Mouse (Mus musculus) forebrain, embryonic 13.5 days (tissue): ENCODE measurements around the gene Dglucy. TPM values are rescaled to one million over a fixed set of nuclear protein-coding genes. Genes with fewer than 3 reads are reported as not detected.
A peak's percentile ranks its signal among the peaks of the same experiment; 100 is the strongest.

Source experiments
- ATAC-seq: fragments of 200-750 bp; cut with Nextera tagmentation; 2 replicates; pipeline ENCODE4 v1.8.0; 2017
- H3K27ac ChIP-seq: fragments of 300-500 bp; sonication (generic); 2 replicates; pipeline ENCODE4 v1.5.1; 2015; ENCODE audit warnings: inconsistent platforms, mild to moderate bottlenecking, moderate library complexity
- H3K27me3 ChIP-seq: fragments of 300-500 bp; sonication (generic); 2 replicates; pipeline ENCODE4 v1.6.1; 2015; ENCODE audit warnings: mild to moderate bottlenecking, inconsistent platforms
- H3K36me3 ChIP-seq: fragments of 300-500 bp; sonication (generic); 2 replicates; pipeline ENCODE4 v1.6.1; 2015; ENCODE audit warnings: mild to moderate bottlenecking, inconsistent platforms; ENCODE audit not compliant: poor library complexity, severe bottlenecking
- H3K4me1 ChIP-seq: fragments of 300-500 bp; sonication (generic); 2 replicates; pipeline ENCODE4 v1.6.1; 2015; ENCODE audit warnings: inconsistent platforms
- H3K4me2 ChIP-seq: fragments of 300-500 bp; sonication (generic); 2 replicates; pipeline ENCODE4 v1.6.1; 2015; ENCODE audit warnings: inconsistent platforms, mild to moderate bottlenecking, moderate library complexity
- H3K4me3 ChIP-seq: fragments of 300-500 bp; sonication (generic); 2 replicates; pipeline ENCODE4 v1.5.1; 2015; ENCODE audit warnings: mild to moderate bottlenecking, inconsistent platforms
- H3K9ac ChIP-seq: fragments of 300-500 bp; sonication (generic); 2 replicates; pipeline ENCODE4 v1.6.1; 2015; ENCODE audit warnings: mild to moderate bottlenecking, inconsistent platforms
- H3K9me3 ChIP-seq: fragments of 300-500 bp; sonication (generic); replicated peaks from 2 replicates; pipeline ENCODE4 v1.6.1; 2016; ENCODE audit warnings: inconsistent platforms
- WGBS: fragments of 180-500 bp; shearing (Covaris S2); methylation state at CpG from one replicate; pipeline ENCODE4 v1.1.7; 2015; 5-methylcytosine and 5-hydroxymethylcytosine counted together
- polyA plus RNA-seq: library from polyadenylated mRNA; unstranded; fragments of >200 nt; fragmentation: Nextera tagmentation; extraction: Ambion mirVana; gene quantifications from 2 replicates; pipeline ENCODE4 v1.2.1, GENCODE M21; 2015

Gene Dglucy
- 1.9 and 2.0 TPM in 2 replicates for polyA plus RNA-seq

DNA sequence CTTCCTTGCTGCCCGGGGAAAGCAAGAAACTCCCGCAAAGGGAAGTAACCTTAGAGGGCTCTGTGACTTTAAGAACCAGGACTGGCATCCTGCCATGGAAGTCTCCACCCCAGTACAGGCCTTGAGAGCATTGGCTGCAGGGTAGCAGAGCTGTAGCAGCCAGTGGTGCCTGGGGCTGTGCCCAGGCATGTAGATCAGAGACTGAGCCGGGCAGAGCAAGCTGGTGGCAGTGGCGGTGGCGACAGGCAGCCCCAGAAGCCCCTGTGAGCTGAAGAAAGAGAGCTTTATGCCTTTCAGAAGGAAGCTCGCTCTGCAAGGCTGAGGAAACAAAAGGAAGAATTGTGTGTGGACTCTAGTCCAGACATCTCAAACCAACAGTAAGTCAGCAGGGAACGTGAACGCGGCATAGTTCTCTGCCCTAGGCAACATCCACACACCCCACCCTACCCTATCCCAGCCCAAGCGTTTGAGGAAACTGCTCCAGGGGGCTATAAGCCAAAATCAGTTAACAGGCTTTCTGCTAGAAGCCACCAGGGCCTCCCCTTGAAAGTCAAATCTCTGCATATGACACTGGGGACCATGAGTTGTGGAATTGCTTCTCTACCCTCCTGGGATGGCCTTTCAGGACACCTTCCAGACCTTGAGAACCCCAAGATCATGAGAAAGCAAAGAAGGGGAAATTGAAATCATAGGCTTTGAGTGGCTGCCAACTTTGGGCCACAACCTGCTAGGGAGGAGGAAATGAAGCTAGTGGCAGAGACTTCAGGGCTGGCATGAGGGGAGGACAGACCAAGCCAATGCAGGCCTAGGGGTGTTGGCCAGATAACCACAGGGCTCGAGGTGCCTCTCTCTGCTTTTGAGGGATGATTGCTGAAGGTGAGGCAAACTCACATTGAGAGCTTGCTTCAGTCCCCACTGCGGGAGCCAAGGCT lies at the start of gene Dglucy:
Gene Dglucy (plus strand): TSS at position 124 of the 932 bp plus-strand sequence.
- Histone ChIP-seq H3K36me3 (no peaks in the 10 kb centered on the region), H3K4me3 (peak within 1 kb of the TSS; percentile 18), H3K4me2 (peak within 1 kb of the TSS; percentile 42), H3K27ac (peak within 1 kb of the TSS; percentile 85), H3K9ac (0 out of 2 replicates have a peak within 1 kb of the TSS, but pooled peaks have one; percentile 17), H3K4me1 (peaks cover 17% of the 10 kb centered on the region), H3K9me3 (no peaks in the 10 kb centered on the region), H3K27me3 (no peaks in the 10 kb centered on the region)
- ATAC-seq = peak; percentile 96
- WGBS = 42% methylated on average over 12 of the region's 12 CpGs

DNA sequence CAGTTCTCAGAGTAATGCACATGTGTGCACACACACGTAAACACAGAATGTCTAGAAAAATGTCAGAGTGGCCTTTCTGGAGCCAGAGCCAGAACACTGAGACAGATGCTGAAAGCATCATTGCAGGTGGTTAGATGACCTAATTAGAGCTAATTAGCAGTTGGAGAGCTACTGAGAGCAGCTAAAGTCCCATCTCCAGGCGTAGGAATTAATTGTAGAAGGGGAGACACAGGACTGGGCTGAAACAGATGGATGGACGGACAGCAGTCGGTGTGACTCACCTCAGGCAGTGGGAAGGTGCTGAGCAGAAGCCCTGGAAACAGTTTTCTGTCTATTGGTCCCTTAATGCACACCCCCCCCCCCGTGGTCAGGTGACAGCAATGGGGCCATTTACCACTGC lies 43.7 kb upstream of the Dglucy start:
- Histone ChIP-seq H3K27me3 (no peaks in the 10 kb centered on the region), H3K9me3 (no peaks in the 10 kb centered on the region), H3K27ac (no peak overlapping the region), H3K9ac (no peak overlapping the region), H3K4me1 (peaks cover 11% of the 10 kb centered on the region; the same call in 1 of the 2 replicates), H3K4me3 (no peak overlapping the region), H3K36me3 (no peaks in the 10 kb centered on the region), H3K4me2 (no peak overlapping the region)
- no peak for ATAC-seq
- 55% methylated on average over 5 of the region's 5 CpGs for WGBS

DNA sequence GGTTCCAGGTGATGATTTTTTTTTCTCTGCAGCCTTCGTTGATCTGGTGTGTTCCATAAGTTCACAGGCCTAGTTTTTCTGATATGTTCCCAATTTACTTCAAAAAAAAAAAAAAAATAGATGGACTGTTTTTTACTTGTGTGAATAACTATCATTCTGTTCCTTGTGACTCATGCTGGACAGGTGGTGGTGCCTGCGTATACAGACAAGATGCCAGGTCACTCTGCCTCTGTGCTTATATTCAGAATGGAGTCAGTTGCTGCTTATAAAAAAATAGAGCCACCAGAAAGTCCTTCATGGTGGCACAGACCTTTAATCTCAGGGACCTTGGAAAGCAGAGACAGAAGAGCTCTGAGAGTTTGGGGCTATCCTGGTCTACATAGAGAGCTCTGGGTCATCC lies 43.3 kb upstream of the Dglucy start:
- Histone ChIP-seq H3K9me3 (no peaks in the 10 kb centered on the region), H3K4me3 (no peak overlapping the region), H3K4me1 (peaks cover 11% of the 10 kb centered on the region; the same call in 1 of the 2 replicates), H3K27ac (no peak overlapping the region), H3K4me2 (no peak overlapping the region), H3K27me3 (no peaks in the 10 kb centered on the region), H3K9ac (no peak overlapping the region), H3K36me3 (no peaks in the 10 kb centered on the region)
- whole genome bisulfite sequencing = 92% methylated on average over 2 of the region's 2 CpGs
- no peak for ATAC-seq

DNA sequence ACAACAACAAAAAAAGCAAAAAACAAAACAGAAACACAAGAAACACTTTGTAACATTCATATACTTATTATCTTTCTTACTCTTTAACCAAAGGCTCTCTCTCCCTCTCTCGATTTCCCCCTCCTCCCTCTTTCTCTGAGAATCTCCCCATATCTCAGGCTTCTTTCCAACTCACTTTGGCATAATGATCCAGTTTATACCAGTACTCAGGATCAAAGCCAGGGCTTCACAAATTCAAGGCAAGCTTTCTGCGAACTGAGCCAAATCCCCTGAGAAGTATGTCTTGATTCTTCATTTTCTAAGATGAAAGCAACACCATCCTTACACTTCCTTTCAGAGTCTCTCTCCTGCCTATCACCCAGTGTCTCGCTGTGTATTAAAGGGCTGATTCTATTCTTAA lies 40.4 kb upstream of the Dglucy start:
- H3K36me3 ChIP-seq = no peaks in the 10 kb centered on the region
- H3K27me3 ChIP-seq = no peaks in the 10 kb centered on the region
- no peak overlapping the region for H3K4me2 ChIP-seq
- no peaks in the 10 kb centered on the region for H3K9me3 ChIP-seq
- H3K4me1 ChIP-seq = peaks cover 11% of the 10 kb centered on the region; the same call in 1 of the 2 replicates
- H3K9ac ChIP-seq = no peak overlapping the region
- 31% methylated on average over 3 of the region's 3 CpGs for WGBS
- peak overlapping the region; percentile 69 for H3K27ac ChIP-seq
- no peak overlapping the region for H3K4me3 ChIP-seq
- ATAC-seq = peak; percentile 58; the same call in 1 of the 2 replicates

DNA sequence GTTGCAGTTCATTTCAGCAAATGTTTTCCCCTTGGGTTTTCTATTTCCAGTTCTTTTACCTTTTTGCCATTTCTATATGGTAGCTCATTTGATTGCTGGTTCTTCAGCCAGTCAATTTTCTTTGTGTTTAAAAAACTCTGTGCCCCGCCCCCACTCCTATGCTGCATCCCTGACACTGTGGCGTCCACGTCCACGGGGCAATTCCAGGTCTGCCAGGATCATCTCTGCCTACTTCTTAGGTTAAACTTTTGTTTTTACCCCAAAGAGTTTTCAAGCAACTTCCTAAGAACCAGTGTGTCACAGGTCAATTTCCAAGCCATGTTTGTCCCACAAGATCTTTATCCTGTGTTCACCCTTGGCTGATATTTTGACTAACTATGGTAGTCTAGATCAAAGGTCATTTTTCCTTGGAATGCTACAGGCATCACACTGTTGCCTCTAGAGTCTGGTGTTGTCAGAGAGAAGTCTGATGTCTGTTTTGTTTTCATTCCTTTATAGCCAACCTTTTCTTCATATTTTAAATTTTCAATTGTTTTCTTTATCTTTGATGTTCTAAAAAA lies 39.8 kb upstream of the Dglucy start:
- Histone ChIP-seq H3K27me3 (no peaks in the 10 kb centered on the region), H3K4me1 (peaks cover 11% of the 10 kb centered on the region; the same call in 1 of the 2 replicates), H3K9me3 (no peaks in the 10 kb centered on the region), H3K27ac (peak overlapping the region; percentile 69), H3K36me3 (no peaks in the 10 kb centered on the region), H3K9ac (no peak overlapping the region), H3K4me3 (no peak overlapping the region), H3K4me2 (no peak overlapping the region)
- 74% methylated on average over 4 of the region's 4 CpGs for WGBS
- no peak for ATAC-seq

DNA sequence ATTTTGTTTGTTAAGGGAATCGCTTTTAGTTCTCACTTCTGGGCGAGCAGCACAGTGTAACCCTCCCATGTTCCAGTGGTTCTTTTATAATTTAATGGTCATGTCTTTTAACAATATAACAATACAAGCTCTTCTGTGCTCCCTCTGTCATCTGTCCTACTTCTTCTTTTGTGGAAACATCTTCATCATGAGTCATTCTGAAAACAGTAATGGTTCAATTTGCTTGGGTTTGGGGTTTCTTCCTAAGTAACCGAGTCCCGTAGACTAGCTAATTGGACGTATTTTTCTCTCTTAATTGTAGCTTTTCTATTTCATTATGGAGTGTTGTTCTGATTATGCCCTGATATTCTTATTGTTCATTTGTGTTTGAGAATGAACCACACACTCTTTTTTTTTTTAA lies 38.5 kb upstream of the Dglucy start:
- WGBS = 85% methylated on average over 5 of the region's 5 CpGs
- Histone ChIP-seq H3K4me2 (no peak overlapping the region), H3K4me3 (no peak overlapping the region), H3K9ac (no peak overlapping the region), H3K9me3 (no peaks in the 10 kb centered on the region), H3K36me3 (no peaks in the 10 kb centered on the region), H3K27me3 (no peaks in the 10 kb centered on the region), H3K27ac (no peak overlapping the region), H3K4me1 (0 out of 2 replicates have a peak, but pooled peaks cover 6% of the 10 kb centered on the region)
- ATAC-seq = no peak

DNA sequence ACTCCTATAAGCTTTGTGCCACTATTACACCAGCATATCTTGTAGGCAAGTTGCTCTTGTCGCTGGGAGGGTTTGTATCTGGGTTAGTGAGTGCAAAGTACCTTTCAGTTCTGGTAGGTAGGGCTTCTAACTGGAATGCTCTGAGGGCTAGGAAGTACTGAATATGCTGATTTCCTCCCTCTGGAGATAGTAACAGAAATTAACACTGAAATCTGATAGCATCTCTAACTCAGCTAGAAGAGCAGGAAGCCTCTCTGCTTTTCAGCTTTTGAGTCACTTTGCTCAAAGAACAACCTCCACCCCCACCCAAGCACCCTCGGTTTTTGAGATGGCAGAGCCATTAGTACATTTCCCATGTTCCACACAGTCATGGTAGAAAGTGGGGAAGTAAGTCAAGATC lies 36.4 kb upstream of the Dglucy start:
- no peak overlapping the region for H3K9ac ChIP-seq
- no peaks in the 10 kb centered on the region for H3K9me3 ChIP-seq
- H3K4me3 ChIP-seq = no peak overlapping the region
- ATAC-seq = no peak
- 77% methylated on average over 2 of the region's 2 CpGs for WGBS
- H3K36me3 ChIP-seq = no peaks in the 10 kb centered on the region
- H3K27me3 ChIP-seq = no peaks in the 10 kb centered on the region
- no peak overlapping the region for H3K27ac ChIP-seq
- 0 out of 2 replicates have a peak, but pooled peaks cover 6% of the 10 kb centered on the region for H3K4me1 ChIP-seq
- H3K4me2 ChIP-seq = no peak overlapping the region

DNA sequence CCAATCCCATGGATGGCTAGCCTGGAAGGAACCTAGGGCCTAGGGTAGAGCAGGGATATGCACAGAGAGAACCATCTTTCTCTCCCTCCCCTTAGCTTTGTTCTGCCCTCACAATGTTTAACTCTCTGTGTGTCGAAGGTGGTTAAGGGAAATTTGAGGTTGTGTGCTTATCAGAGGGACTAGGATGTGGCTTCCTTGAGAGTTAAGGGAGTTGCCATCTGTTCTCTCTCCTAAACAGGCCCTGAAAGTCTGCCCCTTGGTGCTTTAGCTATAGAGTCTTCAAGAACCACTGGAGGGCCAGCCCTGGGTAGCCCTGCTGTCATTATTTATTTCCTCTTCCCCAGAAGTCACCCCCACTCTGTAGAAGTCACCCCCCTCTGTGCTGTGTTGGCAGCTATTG lies 25.9 kb upstream of the Dglucy start:
- no peaks in the 10 kb centered on the region for H3K9me3 ChIP-seq
- H3K27me3 ChIP-seq = no peaks in the 10 kb centered on the region
- H3K27ac ChIP-seq = no peak overlapping the region
- no peak for ATAC-seq
- no peak overlapping the region for H3K4me2 ChIP-seq
- 79% methylated on average over 1 of the region's 1 CpGs for WGBS
- H3K9ac ChIP-seq = no peak overlapping the region
- no peak overlapping the region for H3K4me3 ChIP-seq
- H3K36me3 ChIP-seq = no peaks in the 10 kb centered on the region
- H3K4me1 ChIP-seq = no peaks in the 10 kb centered on the region; the same call in 1 of the 2 replicates

DNA sequence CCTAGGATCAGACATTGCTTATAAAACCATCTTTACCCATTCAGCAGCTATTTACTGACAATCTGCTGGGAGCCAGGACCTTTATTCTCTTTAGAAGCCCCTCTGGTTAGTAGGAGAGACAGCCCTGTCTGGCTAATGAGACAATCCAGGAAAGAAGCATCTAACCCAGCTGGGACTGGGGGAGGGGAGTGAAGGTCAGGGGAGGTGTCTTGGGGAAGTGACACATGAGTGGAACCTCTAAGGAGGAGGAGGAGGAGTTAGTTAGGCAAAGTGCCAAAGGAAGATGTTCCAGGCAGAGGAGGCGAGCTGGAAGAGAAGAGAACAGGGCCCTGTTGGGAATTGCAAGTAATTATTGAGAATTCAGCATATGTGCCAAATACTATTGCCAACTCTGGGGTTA lies 25.1 kb upstream of the Dglucy start:
- Histone ChIP-seq H3K4me1 (no peaks in the 10 kb centered on the region; the same call in 1 of the 2 replicates), H3K4me2 (no peak overlapping the region), H3K36me3 (no peaks in the 10 kb centered on the region), H3K9ac (no peak overlapping the region), H3K4me3 (no peak overlapping the region), H3K27me3 (no peaks in the 10 kb centered on the region), H3K9me3 (no peaks in the 10 kb centered on the region), H3K27ac (no peak overlapping the region)
- 36% methylated on average over 1 of the region's 1 CpGs for WGBS
- ATAC-seq = no peak

DNA sequence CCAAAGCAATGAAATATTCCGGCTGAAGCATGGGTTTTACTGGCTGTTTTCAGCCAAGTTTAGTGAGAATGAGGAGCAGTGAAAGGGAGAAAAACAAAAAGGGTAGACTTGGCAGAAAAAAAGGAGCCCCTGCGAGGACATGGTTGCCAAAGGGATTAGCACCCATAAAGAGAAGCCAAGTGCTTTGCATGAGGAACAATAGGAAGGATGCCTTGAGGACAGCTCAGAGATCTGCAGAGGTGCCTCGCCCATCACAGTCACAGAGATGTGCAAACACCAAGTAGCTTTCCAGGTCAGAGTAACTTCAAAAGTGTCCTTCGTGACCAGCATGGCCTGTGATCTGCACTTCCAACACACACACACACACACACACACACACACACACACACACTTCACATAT lies 21.4 kb upstream of the Dglucy start:
- Histone ChIP-seq H3K4me1 (no peaks in the 10 kb centered on the region; the same call in 1 of the 2 replicates), H3K27ac (no peak overlapping the region), H3K9me3 (no peaks in the 10 kb centered on the region), H3K4me2 (no peak overlapping the region), H3K4me3 (no peak overlapping the region), H3K36me3 (no peaks in the 10 kb centered on the region), H3K27me3 (no peaks in the 10 kb centered on the region), H3K9ac (no peak overlapping the region)
- ATAC-seq = no peak
- WGBS = 24% methylated on average over 4 of the region's 4 CpGs

DNA sequence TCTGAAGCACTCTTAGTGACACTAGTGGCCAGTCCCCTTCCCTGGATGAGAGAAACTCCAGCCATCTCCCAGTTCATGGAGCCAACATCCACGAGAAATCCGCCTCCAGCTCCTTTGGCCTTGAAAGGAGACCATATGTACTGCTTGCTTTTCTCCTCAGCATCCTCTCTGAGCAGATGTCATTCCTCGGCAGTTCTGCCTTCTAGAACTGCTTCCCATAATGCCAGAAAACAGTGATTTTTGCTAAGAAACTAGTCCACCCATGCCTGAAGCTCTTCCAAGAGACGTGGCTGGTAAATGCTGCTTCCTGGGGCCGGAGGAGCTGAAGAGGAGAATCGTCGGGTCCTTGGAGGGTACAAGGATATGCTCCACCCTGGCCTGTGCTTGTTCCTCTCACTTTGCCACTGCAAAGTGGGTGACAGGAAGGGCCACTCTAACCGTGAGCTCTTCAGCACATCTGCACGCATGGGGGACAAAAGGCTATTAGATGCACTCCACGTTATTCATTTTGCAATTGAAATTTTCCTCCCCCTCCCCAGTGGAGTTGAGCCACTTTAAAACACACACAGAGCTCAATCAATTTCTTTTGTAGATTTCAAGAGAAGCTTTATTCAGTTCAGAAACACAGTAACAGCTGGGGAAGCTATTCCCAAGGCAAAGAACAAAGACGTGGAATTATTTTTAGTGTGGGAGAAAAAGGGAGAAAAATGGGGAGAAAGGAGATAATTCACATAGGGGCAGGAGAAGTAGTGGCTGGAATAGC lies 16.0 kb upstream of the Dglucy start:
- Histone ChIP-seq H3K27me3 (no peaks in the 10 kb centered on the region), H3K36me3 (no peaks in the 10 kb centered on the region), H3K4me2 (no peak overlapping the region), H3K9ac (no peak overlapping the region; the same call in 1 of the 2 replicates), H3K27ac (peak overlapping the region; percentile 72), H3K9me3 (no peaks in the 10 kb centered on the region), H3K4me1 (peaks cover 11% of the 10 kb centered on the region), H3K4me3 (no peak overlapping the region)
- ATAC-seq = peak; percentile 75
- 47% methylated on average over 11 of the region's 11 CpGs for WGBS
